Mouse (Mus musculus): Measurements from ENCODE around the gene 1700001L19Rik. TPM values are rescaled to one million over a fixed set of nuclear protein-coding genes. Genes with fewer than 3 reads are reported as not detected.
"Not testable (repeated sequence)": the region's sequence is repeated elsewhere in the genome, so short reads cannot be mapped to it uniquely, and the experiment has no call there.

Gene 1700001L19Rik
- polyA plus RNA-seq (2012; rRNA removed), result 0.07 TPM in 1 of 2 replicates, not detected in the other

GRCm38 (mm10) chr13:68597199-68597598, at the start of gene 1700001L19Rik:
TSS of gene 1700001L19Rik (plus strand) at chr13:68597421.
- no peak for DNase-seq (ENCODE audit: low read depth, low spot score)
- 5% methylated on average over 10 of the region's 10 CpGs for WGBS

DNA sequence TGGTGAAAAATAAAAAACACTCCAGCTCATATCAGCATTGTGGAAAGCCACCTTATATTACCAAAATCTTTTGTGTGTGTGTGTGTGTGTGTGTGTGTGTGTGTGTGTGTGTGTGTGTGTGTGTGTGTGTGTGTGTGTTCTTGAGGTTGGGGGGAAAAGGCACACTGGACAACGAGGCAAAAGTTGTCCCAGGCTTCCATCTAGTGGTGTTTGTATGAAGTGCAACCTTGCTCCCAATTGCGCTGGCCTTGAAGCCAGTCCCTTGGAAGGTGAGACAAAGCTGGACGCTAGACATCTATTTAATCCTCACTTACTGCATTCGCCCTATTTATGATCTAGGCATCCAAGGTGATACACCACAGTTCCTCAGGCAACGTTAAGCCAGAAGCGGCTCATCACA, 43.8 kb upstream of the 1700001L19Rik start:
- DNase-seq (ENCODE audit: low read depth, low spot score), result not testable (repeated sequence)
- 16% methylated on average over 6 of the region's 6 CpGs for WGBS

DNA sequence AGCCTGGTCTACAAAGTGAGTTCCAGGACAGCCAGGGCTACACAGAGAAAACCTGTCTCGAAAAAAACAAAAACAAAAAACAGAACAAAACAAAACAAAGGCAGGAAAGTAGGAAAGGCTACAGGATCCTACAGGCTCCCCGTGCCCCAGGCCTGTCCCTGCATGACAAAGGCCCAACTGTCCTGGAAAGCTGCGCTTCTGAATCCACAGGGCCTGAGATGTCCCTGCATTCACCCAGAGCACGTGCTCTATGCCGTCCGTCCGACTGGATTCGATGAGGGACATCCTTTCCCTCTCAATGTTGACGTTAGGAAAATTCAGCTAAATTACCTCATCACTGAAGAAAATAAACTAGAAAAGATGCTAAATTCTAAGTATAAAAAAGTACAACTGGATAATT, 29.1 kb upstream of the 1700001L19Rik start:
- WGBS, result 96% methylated on average over 9 of the region's 9 CpGs
- no peak for DNase-seq (ENCODE audit: low read depth, low spot score)

DNA sequence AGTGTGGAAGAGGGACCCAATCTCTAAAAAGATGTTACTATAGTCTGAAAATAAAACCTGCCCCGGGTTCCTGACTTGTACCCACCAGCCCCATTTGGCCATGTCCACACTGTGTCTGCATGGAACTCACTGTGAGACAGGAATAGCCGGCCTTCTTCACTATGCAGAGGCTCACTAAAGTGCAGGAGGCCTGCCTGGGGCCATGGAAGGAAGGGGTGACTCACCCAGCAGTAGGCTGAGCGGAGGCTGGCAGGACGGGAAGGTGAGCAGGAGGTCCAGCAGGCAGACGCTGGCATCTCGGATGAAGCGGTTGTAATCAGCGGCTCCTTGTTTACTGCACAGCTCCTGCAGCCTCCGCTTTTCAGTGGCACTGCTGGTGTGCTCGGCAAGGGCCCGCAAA, 28.7 kb upstream of the 1700001L19Rik start:
- WGBS, result 92% methylated on average over 11 of the region's 11 CpGs
- no peak for DNase-seq (ENCODE audit: low read depth, low spot score)

DNA sequence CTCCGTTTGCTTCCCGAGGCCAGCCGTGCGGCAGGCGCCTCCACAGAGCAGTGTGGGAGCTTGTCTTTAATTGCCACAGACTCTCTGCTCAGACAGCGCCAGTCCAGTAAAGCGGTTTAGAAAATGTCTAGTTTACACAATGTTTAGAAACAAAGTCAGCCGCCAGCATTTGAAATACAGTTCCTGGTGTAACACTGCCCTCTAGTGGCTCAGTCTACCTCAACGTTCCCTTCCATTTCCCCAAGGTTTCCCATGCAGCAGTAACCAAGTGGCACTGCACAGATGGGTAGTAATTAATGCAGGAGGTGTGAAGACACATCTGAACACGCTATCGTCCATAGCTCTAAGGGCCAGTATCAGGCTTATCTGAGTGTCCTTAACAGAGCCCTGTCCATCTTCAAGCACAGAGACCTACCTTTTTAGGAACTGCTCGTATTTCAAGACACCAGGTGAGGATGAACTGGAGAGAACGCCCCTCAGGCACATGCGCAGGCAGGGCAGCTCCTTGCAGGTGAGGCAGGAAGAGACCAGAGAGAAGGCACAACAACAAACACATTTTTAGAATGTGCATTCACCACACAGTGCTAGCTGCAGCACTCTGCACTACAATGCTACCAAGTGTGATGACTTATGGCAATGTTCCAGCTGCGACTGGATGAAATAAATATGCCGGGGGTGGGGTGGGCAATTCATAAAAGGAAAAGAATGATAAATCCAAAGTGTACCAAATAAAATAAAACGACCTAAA, 27.5 kb upstream of the 1700001L19Rik start:
- 46% methylated on average over 17 of the region's 17 CpGs for WGBS

DNA sequence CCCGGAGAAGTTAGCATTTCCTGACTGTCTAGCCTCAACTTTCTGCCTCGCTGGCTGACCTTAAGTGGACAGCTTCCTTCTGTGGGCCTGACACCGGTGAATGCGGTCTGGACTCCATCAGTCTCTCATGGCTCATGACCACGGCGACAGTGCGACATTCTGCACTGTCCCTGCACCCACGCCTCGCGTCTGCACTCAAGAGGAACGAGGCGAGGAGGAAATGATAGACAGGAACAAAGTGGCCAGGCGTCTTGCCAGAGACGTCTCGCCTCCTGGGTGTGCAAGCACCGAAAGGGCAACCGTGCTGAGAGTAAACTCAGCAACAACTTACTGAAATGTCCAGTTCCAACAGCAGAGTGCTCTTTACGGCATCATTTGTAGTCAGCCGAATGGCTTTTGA, 25.0 kb upstream of the 1700001L19Rik start:
- no peak for DNase-seq (ENCODE audit: low read depth, low spot score)
- 67% methylated on average over 19 of the region's 19 CpGs for WGBS

More for the DNA sequence above, 27.5 kb upstream of the 1700001L19Rik start:
- no peak for DNase-seq (ENCODE audit: low read depth, low spot score)

DNA sequence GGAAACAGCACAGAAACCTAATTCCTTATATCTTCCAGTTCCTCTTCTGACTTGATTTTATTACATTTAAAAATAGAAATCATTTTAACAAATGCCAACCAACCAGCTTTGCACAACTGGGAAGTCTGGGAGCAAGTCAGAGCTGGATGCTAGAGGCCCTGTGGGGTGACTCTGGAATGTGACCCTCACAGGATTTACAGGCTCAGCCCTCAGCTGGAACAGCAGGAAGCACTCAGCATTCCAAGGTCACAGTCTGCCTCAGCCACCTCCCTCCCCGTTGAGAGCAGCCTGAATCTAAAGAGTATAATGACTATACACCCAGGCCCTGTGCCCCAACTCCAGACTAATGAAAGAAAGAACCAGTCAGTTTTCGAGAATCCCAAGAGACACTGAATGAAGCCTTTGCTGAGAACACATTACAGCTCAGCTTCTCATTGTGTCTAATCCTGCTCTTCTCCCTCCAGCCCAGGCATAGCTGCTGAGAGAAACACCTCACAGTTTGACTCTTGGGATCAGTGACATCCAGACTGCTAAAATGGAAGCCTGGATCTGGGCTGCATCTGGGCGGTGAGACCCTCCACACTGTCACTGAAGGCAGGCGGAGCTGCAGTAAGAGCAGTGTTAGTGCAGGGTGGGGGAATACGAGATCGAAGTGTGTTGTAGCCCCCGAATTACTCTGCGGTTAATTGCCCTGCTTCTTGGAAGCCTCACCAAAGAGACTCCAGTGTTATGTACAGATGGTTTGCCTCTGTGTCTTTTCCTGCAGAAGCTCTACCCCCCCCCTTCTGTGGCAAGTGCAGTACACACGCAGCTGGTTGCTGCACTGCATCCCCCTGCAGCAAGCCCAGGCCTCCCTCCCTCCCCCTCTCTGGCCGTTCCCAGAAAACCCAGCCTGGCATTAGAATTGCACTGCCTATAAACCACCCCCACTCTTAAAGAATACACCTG, 24.0 kb upstream of the 1700001L19Rik start:
- 61% methylated on average over 10 of the region's 10 CpGs for WGBS
- DNase-seq (ENCODE audit: low read depth, low spot score), result no peak

- 73% methylated on average over 4 of the region's 4 CpGs for WGBS
Measured at GRCm38 (mm10) chr13:68574398-68574797, 22.8 kb upstream of the 1700001L19Rik start.

DNA sequence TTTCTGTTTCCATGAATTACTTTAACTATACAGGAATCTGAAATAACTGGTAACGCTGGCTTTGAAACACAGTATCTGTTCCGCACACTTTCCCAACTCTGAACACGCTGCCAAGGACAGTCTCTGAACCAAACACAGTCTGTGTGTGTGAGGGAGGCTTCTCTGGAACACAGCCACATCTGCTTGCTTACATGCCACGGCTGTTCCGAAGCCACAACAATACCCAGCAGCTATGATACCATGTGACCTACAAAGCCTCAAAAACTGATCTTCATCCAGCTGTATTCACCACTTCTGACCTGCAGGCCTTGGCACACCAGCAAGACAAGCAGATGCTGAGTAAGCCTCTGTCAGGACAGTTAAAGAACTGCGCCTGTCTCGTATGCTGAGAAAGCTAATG, 19.3 kb upstream of the 1700001L19Rik start:
- WGBS, result 85% methylated on average over 7 of the region's 7 CpGs

More at GRCm38 (mm10) chr13:68574398-68574797, 22.8 kb upstream of the 1700001L19Rik start:
- no peak for DNase-seq (ENCODE audit: low read depth, low spot score)

GRCm38 (mm10) chr13:68581086-68581740, 16.0 kb upstream of the 1700001L19Rik start:
- WGBS, result 14% methylated on average over 14 of the region's 14 CpGs
- DNase-seq (ENCODE audit: low read depth, low spot score), result no peak

More for the DNA sequence above, 19.3 kb upstream of the 1700001L19Rik start:
- DNase-seq (ENCODE audit: low read depth, low spot score), result no peak

DNA sequence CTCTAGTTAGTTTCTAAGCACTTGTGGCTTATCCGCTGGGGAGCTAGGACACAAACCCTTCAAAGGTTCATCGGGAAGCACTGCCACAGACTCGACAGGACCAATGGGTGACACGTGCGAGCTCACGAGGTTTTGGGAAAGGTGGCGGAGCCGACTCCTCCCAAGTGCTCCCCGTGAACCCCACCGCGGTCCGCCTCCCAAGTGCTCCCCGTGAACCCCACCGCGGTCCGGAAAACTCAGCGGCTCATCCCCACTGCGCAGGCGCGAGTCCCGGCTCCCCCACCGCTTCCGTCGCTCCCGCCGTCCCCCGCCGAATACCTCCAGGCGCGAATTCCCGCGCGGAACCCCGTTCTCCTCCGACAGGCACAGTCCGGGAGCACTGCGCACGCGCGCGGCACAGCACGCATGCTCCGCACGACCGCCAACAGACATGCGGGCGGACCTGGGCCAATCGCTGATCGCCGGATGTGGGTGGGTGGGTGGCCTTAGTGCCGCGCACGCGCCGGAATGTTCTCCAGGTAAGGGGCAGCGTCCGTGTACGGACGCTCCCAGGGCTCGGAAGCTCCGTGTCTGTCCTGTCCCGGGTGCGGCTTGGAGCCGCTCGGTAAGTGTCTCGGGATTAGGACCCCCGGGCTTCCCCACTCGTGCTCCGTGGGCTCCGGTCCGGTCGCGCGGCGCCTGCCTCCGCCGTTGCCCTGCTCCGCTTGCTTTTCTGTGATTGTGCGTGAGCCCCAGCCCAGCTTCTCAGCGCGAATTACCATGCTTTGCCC, 15.3 kb upstream of the 1700001L19Rik start, which contains the start of the genes Mtrr and Fastkd3:
Gene Mtrr, minus strand, starts transcription at position 403 of the 770 bp plus-strand sequence.
Gene Fastkd3, plus strand, starts transcription at position 488 of the 770 bp plus-strand sequence.
- under 1% methylated on average over 81 of the region's 81 CpGs for WGBS
- peak; percentile 75 for DNase-seq (ENCODE audit: low read depth, low spot score)

- DNase-seq (ENCODE audit: low read depth, low spot score), result no peak
Measured at GRCm38 (mm10) chr13:68582517-68582780, 14.8 kb upstream of the 1700001L19Rik start.

DNA sequence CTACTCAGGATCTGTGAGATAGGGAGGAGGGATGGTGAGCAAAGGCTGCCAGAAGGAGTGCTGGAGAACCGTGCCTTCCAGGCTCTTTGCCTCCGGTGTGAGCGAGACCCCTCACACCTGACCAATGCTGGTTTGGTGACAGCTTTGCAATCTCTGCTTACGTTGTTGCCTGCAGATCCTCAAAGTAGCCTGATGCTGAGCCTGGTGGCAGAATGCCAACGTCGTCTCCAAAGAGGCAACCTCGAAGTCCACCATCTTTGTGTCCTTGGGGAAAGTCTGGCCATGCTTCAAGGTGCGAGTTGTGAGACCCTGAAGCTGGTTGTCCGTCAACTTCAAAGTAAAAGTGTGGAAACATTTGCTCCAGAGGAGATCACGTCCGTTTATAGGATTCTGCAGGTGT, 13.3 kb upstream of the 1700001L19Rik start:
- no peak for DNase-seq (ENCODE audit: low read depth, low spot score)
- WGBS, result 75% methylated on average over 11 of the region's 11 CpGs

More at GRCm38 (mm10) chr13:68582517-68582780, 14.8 kb upstream of the 1700001L19Rik start:
- under 1% methylated on average over 11 of the region's 11 CpGs for WGBS

- WGBS, result 77% methylated on average over 7 of the region's 7 CpGs
- no peak for DNase-seq (ENCODE audit: low read depth, low spot score)
Measured at GRCm38 (mm10) chr13:68585441-68585840, 11.8 kb upstream of the 1700001L19Rik start.

DNA sequence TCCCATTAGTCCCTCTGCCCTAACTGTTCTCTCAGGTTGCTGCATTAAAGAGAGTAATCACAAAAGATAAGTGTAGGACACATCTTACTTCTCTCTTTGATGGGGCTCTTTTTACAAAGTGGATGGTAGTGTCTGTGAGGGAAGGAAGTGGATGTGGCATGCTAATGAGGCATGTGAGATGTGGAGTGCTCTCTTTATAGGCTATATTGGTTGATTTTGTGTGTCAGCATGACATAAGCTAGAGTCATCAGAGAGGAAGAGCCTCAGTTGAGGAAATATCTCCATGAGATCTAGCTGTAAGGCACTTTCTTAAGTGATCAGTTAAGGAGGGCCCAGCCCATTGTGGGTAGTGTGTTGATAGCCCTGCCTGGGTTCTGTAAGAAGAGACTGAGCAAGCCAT, 8.9 kb upstream of the 1700001L19Rik start:
- DNase-seq (ENCODE audit: low read depth, low spot score), result no peak

- WGBS, result 83% methylated on average over 1 of the region's 1 CpGs
Measured at GRCm38 (mm10) chr13:68593797-68594196, 3.4 kb upstream of the 1700001L19Rik start.

GRCm38 (mm10) chr13:68597667-68598066, 446 bp downstream of the 1700001L19Rik start:
- peak; percentile 66 for DNase-seq (ENCODE audit: low read depth, low spot score)
- 6% methylated on average over 13 of the region's 13 CpGs for WGBS

More at GRCm38 (mm10) chr13:68593797-68594196, 3.4 kb upstream of the 1700001L19Rik start:
- DNase-seq (ENCODE audit: low read depth, low spot score), result no peak

DNA sequence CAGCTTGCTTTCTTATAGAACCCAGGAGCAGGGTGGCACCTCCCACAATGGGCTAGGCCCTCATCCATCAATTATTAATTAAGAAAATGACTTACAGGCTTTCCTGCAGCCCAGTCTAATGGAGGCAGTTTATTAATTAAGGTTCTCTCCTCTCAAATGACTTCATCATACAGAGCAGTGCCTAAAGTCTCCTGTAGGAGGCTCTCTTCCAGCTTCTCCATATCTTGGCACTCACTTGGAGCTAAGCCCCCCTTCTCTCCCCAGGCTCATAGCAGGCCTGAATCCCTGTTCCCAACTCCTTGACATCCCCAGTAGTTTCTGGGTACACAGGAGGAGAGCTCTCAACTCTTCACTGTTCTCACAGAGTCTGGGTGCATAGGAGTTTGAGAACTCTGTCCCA, 1.7 kb downstream of the 1700001L19Rik start:
- DNase-seq (ENCODE audit: low read depth, low spot score), result no peak

DNA sequence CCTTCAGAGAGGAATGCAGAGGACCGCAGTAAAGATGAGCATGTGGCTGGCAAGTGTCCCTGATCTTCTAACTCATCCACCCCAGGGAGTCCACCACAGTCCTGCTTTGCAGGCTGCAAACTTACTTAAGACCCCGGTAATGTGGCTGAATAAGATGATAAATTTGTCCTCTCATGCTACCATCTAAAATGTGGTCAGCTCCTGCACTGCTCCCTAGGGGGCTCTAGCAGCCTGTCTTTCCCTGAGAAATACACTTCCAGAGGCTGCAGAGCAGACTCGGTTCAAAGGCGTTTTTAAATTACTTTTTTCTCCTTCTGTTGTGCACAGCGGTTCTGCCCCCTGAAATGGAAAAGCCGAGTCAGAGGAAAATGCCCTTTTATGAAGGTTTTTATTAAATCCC, 4.0 kb downstream of the 1700001L19Rik start:
- WGBS, result 22% methylated on average over 6 of the region's 6 CpGs

More for the DNA sequence above, 4.0 kb downstream of the 1700001L19Rik start:
- no peak for DNase-seq (ENCODE audit: low read depth, low spot score)
